In genomic region chr14:52303517-52303916, GRCm38 (mm10) we compare ENCODE assay signal across 8 mouse cellular contexts. TPM values are rescaled to one million over a fixed set of nuclear protein-coding genes. Genes with fewer than 3 reads are reported as not detected.
DNase-seq lines count a peak whose midpoint lies in the region; ATAC-seq and TF ChIP-seq lines count a peak whose summit lies in the region.
"Not testable (repeated sequence)": the region's sequence is repeated elsewhere in the genome, so short reads cannot be mapped to it uniquely, and the experiment has no call there.

No protein-coding gene starts in this region.

- H3K9ac ChIP-seq in ES-Bruce4 (ENCODE audit: low read depth, poor library complexity, severe bottlenecking) = peak overlapping the region; percentile 75; the same call in 1 of the 2 replicates
- not testable (repeated sequence) for H3K9ac ChIP-seq in intestine, embryonic 15.5 days; limb, embryonic 13.5 days; liver, embryonic 16.5 days (ENCODE audit: low read depth, low read length); midbrain, embryonic 15.5 days; stomach, embryonic 14.5 days (replicated peaks; ENCODE audit: low read depth, low read length)

- not testable (repeated sequence) for TF ChIP-seq EP300 in ES-Bruce4 (IDR thresholded peaks at IDR 0.05; ENCODE audit: insufficient read depth, low read depth, low read length)

- not testable (repeated sequence) for H3K27me3 ChIP-seq in ES-Bruce4 (ENCODE audit: control insufficient read depth, insufficient read depth, low read length, poor library complexity, severe bottlenecking); forebrain, embryonic 10.5 days (ENCODE audit: poor library complexity, severe bottlenecking); hindbrain, embryonic 10.5 days (ENCODE audit: insufficient read depth, poor library complexity, severe bottlenecking); intestine, embryonic 15.5 days (replicated peaks); limb, embryonic 13.5 days; liver, embryonic 16.5 days (ENCODE audit: control insufficient read depth, insufficient read depth, low read depth, low read length); midbrain, embryonic 15.5 days (replicated peaks); stomach, embryonic 14.5 days (ENCODE audit: control insufficient read depth, insufficient read depth, low read length)

- not testable (repeated sequence) for TF ChIP-seq POLR2A in ES-Bruce4 (IDR thresholded peaks at IDR 0.05; ENCODE audit: insufficient read depth, low read length)

- not testable (repeated sequence) for H3K4me1 ChIP-seq in ES-Bruce4 (ENCODE audit: control insufficient read depth, insufficient read depth, low read length); hindbrain, embryonic 10.5 days (replicated peaks); intestine, embryonic 15.5 days (replicated peaks); limb, embryonic 13.5 days; stomach, embryonic 14.5 days (ENCODE audit: control insufficient read depth, insufficient read depth, low read length)
- H3K4me1 ChIP-seq in forebrain, embryonic 10.5 days = peaks cover 17% of the 10 kb centered on the region
- H3K4me1 ChIP-seq in liver, embryonic 16.5 days (ENCODE audit: control insufficient read depth, low read depth, low read length) = peaks cover 18% of the 10 kb centered on the region
- H3K4me1 ChIP-seq in midbrain, embryonic 15.5 days = peaks cover 12% of the 10 kb centered on the region

- 90% methylated on average over 3 of the region's 3 CpGs for WGBS in forebrain, embryonic 10.5 days
- 88% methylated on average over 3 of the region's 3 CpGs for WGBS in hindbrain, embryonic 10.5 days
- WGBS in intestine, embryonic 15.5 days = 93% methylated on average over 3 of the region's 3 CpGs
- WGBS in limb, embryonic 13.5 days = 92% methylated on average over 3 of the region's 3 CpGs
- 80% methylated on average over 3 of the region's 3 CpGs for WGBS in liver, embryonic 16.5 days (ENCODE audit: insufficient replicate concordance)
- WGBS in midbrain, embryonic 15.5 days = 90% methylated on average over 3 of the region's 3 CpGs
- WGBS in stomach, embryonic 14.5 days = 94% methylated on average over 3 of the region's 3 CpGs

- H3K4me3 ChIP-seq in ES-Bruce4 (ENCODE audit: low read depth, low read length); intestine, embryonic 15.5 days (replicated peaks); limb, embryonic 13.5 days; liver, embryonic 16.5 days (ENCODE audit: low read depth, low read length); midbrain, embryonic 15.5 days; stomach, embryonic 14.5 days (ENCODE audit: low read depth, low read length): not testable (repeated sequence)
- H3K4me3 ChIP-seq in forebrain, embryonic 10.5 days = peak overlapping the region; percentile 80; the same call in 1 of the 2 replicates
- 0 out of 2 replicates have a peak overlapping the region, but pooled peaks have one; percentile 81 for H3K4me3 ChIP-seq in hindbrain, embryonic 10.5 days

- H3K36me3 ChIP-seq in ES-Bruce4 (ENCODE audit: control insufficient read depth, insufficient read depth, low read length, poor library complexity, severe bottlenecking) = peaks cover 20% of the 10 kb centered on the region
- peaks cover 33% of the 10 kb centered on the region for H3K36me3 ChIP-seq in forebrain, embryonic 10.5 days (replicated peaks)
- peaks cover 27% of the 10 kb centered on the region for H3K36me3 ChIP-seq in hindbrain, embryonic 10.5 days
- peaks cover 17% of the 10 kb centered on the region for H3K36me3 ChIP-seq in intestine, embryonic 15.5 days
- peaks cover 18% of the 10 kb centered on the region for H3K36me3 ChIP-seq in limb, embryonic 13.5 days
- peaks cover 14% of the 10 kb centered on the region; the same call in 1 of the 2 replicates for H3K36me3 ChIP-seq in liver, embryonic 16.5 days (ENCODE audit: control insufficient read depth, insufficient read depth)
- peaks cover 14% of the 10 kb centered on the region for H3K36me3 ChIP-seq in midbrain, embryonic 15.5 days (replicated peaks)
- peaks cover 13% of the 10 kb centered on the region for H3K36me3 ChIP-seq in stomach, embryonic 14.5 days (ENCODE audit: control insufficient read depth, insufficient read depth, low read length)

- H3K9me3 ChIP-seq in ES-Bruce4 (replicated peaks; ENCODE audit: control insufficient read depth, insufficient read depth, low read length, poor library complexity, severe bottlenecking); forebrain, embryonic 10.5 days; hindbrain, embryonic 10.5 days; intestine, embryonic 15.5 days; limb, embryonic 13.5 days; liver, embryonic 16.5 days (replicated peaks; ENCODE audit: control insufficient read depth, low read length); midbrain, embryonic 15.5 days; stomach, embryonic 14.5 days (ENCODE audit: control insufficient read depth, low read depth, low read length): not testable (repeated sequence)

- H3K4me2 ChIP-seq in intestine, embryonic 15.5 days (replicated peaks) = 0 out of 2 replicates have a peak overlapping the region, but pooled peaks have one; percentile 61
- peak overlapping the region; percentile 81; the same call in 1 of the 2 replicates for H3K4me2 ChIP-seq in limb, embryonic 13.5 days (replicated peaks)
- H3K4me2 ChIP-seq in liver, embryonic 16.5 days (ENCODE audit: low read depth, low read length) = peak overlapping the region; percentile 86; the same call in 1 of the 2 replicates
- peak overlapping the region; percentile 58; the same call in 1 of the 2 replicates for H3K4me2 ChIP-seq in midbrain, embryonic 15.5 days
- peak overlapping the region; percentile 70; the same call in 1 of the 2 replicates for H3K4me2 ChIP-seq in stomach, embryonic 14.5 days (replicated peaks; ENCODE audit: low read depth, low read length)

- TF ChIP-seq CTCF in ES-Bruce4 (IDR thresholded peaks at IDR 0.05; ENCODE audit: low read depth, low read length) = not testable (repeated sequence)

- not testable (repeated sequence) for ATAC-seq in intestine, embryonic 15.5 days; limb, embryonic 13.5 days (ENCODE audit: low FRiP score, low read depth); liver, embryonic 16.5 days (ENCODE audit: low read depth); midbrain, embryonic 15.5 days (replicated peaks); stomach, embryonic 14.5 days (ENCODE audit: insufficient number of reproducible peaks, insufficient read depth, low FRiP score, low read depth)

- not testable (repeated sequence) for DNase-seq in forebrain, embryonic 10.5 days (ENCODE audit: extremely low spot score, low spot score); hindbrain, embryonic 10.5 days (ENCODE audit: low spot score)

- H3K27ac ChIP-seq in ES-Bruce4 (ENCODE audit: insufficient read depth, low read length); forebrain, embryonic 10.5 days; hindbrain, embryonic 10.5 days; intestine, embryonic 15.5 days; limb, embryonic 13.5 days; liver, embryonic 16.5 days (ENCODE audit: low read length); midbrain, embryonic 15.5 days; stomach, embryonic 14.5 days (ENCODE audit: low read length): not testable (repeated sequence)

RNA-seq across cellular contexts. Expression of gene Mettl3, which starts 1.4 kb away (rescaled TPM):
- polyA plus RNA-seq in ES-Bruce4 (2011; ENCODE audit: insufficient read depth, insufficient read length, low read depth, missing spikeins) = 65.8 and 67.6 TPM in 2 replicates
- 64.4 and 69.9 TPM in 2 replicates for polyA plus RNA-seq in forebrain, embryonic 10.5 days (2016; fragmentation: Nextera tagmentation; extraction: Ambion mirVana)
- polyA plus RNA-seq in hindbrain, embryonic 10.5 days (2016; fragmentation: Nextera tagmentation; extraction: Ambion mirVana) = 57.7 and 64.2 TPM in 2 replicates
- polyA plus RNA-seq in intestine, embryonic 15.5 days (2015; fragmentation: Nextera tagmentation; extraction: Ambion mirVana) = 37.6 and 41.1 TPM in 2 replicates
- polyA plus RNA-seq in limb, embryonic 13.5 days (2015; fragmentation: Nextera tagmentation; extraction: Ambion mirVana) = 49.3 and 51.2 TPM in 2 replicates
- polyA plus RNA-seq in liver, embryonic 16.5 days (2015; fragmentation: Nextera tagmentation; extraction: Ambion mirVana) = 15.0 and 16.5 TPM in 2 replicates
- 50.2 and 54.7 TPM in 2 replicates for polyA plus RNA-seq in midbrain, embryonic 15.5 days (2015; fragmentation: Nextera tagmentation; extraction: Ambion mirVana)
- polyA plus RNA-seq in stomach, embryonic 14.5 days (2014; fragmentation: Nextera tagmentation; extraction: Ambion mirVana) = 41.3 and 45.3 TPM in 2 replicates

RNA-seq across cellular contexts. Expression of gene Rab2b, which starts 24.2 kb away (rescaled TPM):
- 16.5 and 23.2 TPM in 2 replicates for polyA plus RNA-seq in ES-Bruce4 (2011; ENCODE audit: insufficient read depth, insufficient read length, low read depth, missing spikeins)
- 22.5 and 24.0 TPM in 2 replicates for polyA plus RNA-seq in forebrain, embryonic 10.5 days (2016; fragmentation: Nextera tagmentation; extraction: Ambion mirVana)
- polyA plus RNA-seq in hindbrain, embryonic 10.5 days (2016; fragmentation: Nextera tagmentation; extraction: Ambion mirVana) = 29.2 and 36.2 TPM in 2 replicates
- 13.7 and 16.0 TPM in 2 replicates for polyA plus RNA-seq in intestine, embryonic 15.5 days (2015; fragmentation: Nextera tagmentation; extraction: Ambion mirVana)
- polyA plus RNA-seq in limb, embryonic 13.5 days (2015; fragmentation: Nextera tagmentation; extraction: Ambion mirVana) = 25.9 and 30.4 TPM in 2 replicates
- 3.0 and 3.1 TPM in 2 replicates for polyA plus RNA-seq in liver, embryonic 16.5 days (2015; fragmentation: Nextera tagmentation; extraction: Ambion mirVana)
- polyA plus RNA-seq in midbrain, embryonic 15.5 days (2015; fragmentation: Nextera tagmentation; extraction: Ambion mirVana) = 64.0 and 67.6 TPM in 2 replicates
- polyA plus RNA-seq in stomach, embryonic 14.5 days (2014; fragmentation: Nextera tagmentation; extraction: Ambion mirVana) = 26.6 and 27.3 TPM in 2 replicates

RNA-seq across cellular contexts. Expression of gene Tox4, which starts 24.6 kb away (rescaled TPM):
- 66.5 and 67.4 TPM in 2 replicates for polyA plus RNA-seq in ES-Bruce4 (2011; ENCODE audit: insufficient read depth, insufficient read length, low read depth, missing spikeins)
- 53.4 and 56.6 TPM in 2 replicates for polyA plus RNA-seq in forebrain, embryonic 10.5 days (2016; fragmentation: Nextera tagmentation; extraction: Ambion mirVana)
- 52.1 and 55.4 TPM in 2 replicates for polyA plus RNA-seq in hindbrain, embryonic 10.5 days (2016; fragmentation: Nextera tagmentation; extraction: Ambion mirVana)
- polyA plus RNA-seq in intestine, embryonic 15.5 days (2015; fragmentation: Nextera tagmentation; extraction: Ambion mirVana) = 36.0 and 36.1 TPM in 2 replicates
- polyA plus RNA-seq in limb, embryonic 13.5 days (2015; fragmentation: Nextera tagmentation; extraction: Ambion mirVana) = 47.9 and 48.2 TPM in 2 replicates
- polyA plus RNA-seq in liver, embryonic 16.5 days (2015; fragmentation: Nextera tagmentation; extraction: Ambion mirVana) = 16.8 and 18.8 TPM in 2 replicates
- polyA plus RNA-seq in midbrain, embryonic 15.5 days (2015; fragmentation: Nextera tagmentation; extraction: Ambion mirVana) = 56.0 and 61.0 TPM in 2 replicates
- 47.3 and 56.0 TPM in 2 replicates for polyA plus RNA-seq in stomach, embryonic 14.5 days (2014; fragmentation: Nextera tagmentation; extraction: Ambion mirVana)

RNA-seq across cellular contexts. Expression of gene Sall2, which starts 25.0 kb away (rescaled TPM):
- polyA plus RNA-seq in ES-Bruce4 (2011; ENCODE audit: insufficient read depth, insufficient read length, low read depth, missing spikeins) = 10.0 and 11.4 TPM in 2 replicates
- polyA plus RNA-seq in forebrain, embryonic 10.5 days (2016; fragmentation: Nextera tagmentation; extraction: Ambion mirVana) = 73.2 and 82.1 TPM in 2 replicates
- polyA plus RNA-seq in hindbrain, embryonic 10.5 days (2016; fragmentation: Nextera tagmentation; extraction: Ambion mirVana) = 56.9 and 60.3 TPM in 2 replicates
- 9.2 and 10.2 TPM in 2 replicates for polyA plus RNA-seq in intestine, embryonic 15.5 days (2015; fragmentation: Nextera tagmentation; extraction: Ambion mirVana)
- polyA plus RNA-seq in limb, embryonic 13.5 days (2015; fragmentation: Nextera tagmentation; extraction: Ambion mirVana) = 24.3 and 27.0 TPM in 2 replicates
- polyA plus RNA-seq in liver, embryonic 16.5 days (2015; fragmentation: Nextera tagmentation; extraction: Ambion mirVana) = 0.72 and 0.99 TPM in 2 replicates
- polyA plus RNA-seq in midbrain, embryonic 15.5 days (2015; fragmentation: Nextera tagmentation; extraction: Ambion mirVana) = 48.8 and 49.7 TPM in 2 replicates
- polyA plus RNA-seq in stomach, embryonic 14.5 days (2014; fragmentation: Nextera tagmentation; extraction: Ambion mirVana) = 14.6 and 16.2 TPM in 2 replicates

RNA-seq across cellular contexts. Expression of gene Chd8, which starts 45.9 kb away (rescaled TPM):
- 175 and 178 TPM in 2 replicates for polyA plus RNA-seq in ES-Bruce4 (2011; ENCODE audit: insufficient read depth, insufficient read length, low read depth, missing spikeins)
- 46.5 and 46.7 TPM in 2 replicates for polyA plus RNA-seq in forebrain, embryonic 10.5 days (2016; fragmentation: Nextera tagmentation; extraction: Ambion mirVana)
- polyA plus RNA-seq in hindbrain, embryonic 10.5 days (2016; fragmentation: Nextera tagmentation; extraction: Ambion mirVana) = 38.7 and 44.5 TPM in 2 replicates
- polyA plus RNA-seq in intestine, embryonic 15.5 days (2015; fragmentation: Nextera tagmentation; extraction: Ambion mirVana) = 23.9 and 27.1 TPM in 2 replicates
- polyA plus RNA-seq in limb, embryonic 13.5 days (2015; fragmentation: Nextera tagmentation; extraction: Ambion mirVana) = 36.6 and 50.3 TPM in 2 replicates
- 11.6 and 12.6 TPM in 2 replicates for polyA plus RNA-seq in liver, embryonic 16.5 days (2015; fragmentation: Nextera tagmentation; extraction: Ambion mirVana)
- 37.8 and 43.9 TPM in 2 replicates for polyA plus RNA-seq in midbrain, embryonic 15.5 days (2015; fragmentation: Nextera tagmentation; extraction: Ambion mirVana)
- 49.7 and 56.0 TPM in 2 replicates for polyA plus RNA-seq in stomach, embryonic 14.5 days (2014; fragmentation: Nextera tagmentation; extraction: Ambion mirVana)
